In genomic region chr1:186507956-186508355, GRCm38 (mm10) we compare ENCODE assay signal across 17 mouse cellular contexts.
DNase-seq lines count a peak whose midpoint lies in the region; ATAC-seq and TF ChIP-seq lines count a peak whose summit lies in the region.
"Had no signal": no experiment of that assay in that cellular context is flagged by ENCODE, and none has a peak within 500 bp of the region (broad histone marks: within the 10 kb centered on the region; RNA-seq: fewer than 3 reads in every experiment).

No protein-coding gene starts in this region.

- no peak for ATAC-seq in heart, embryonic 11.5 days (replicated peaks; ENCODE audit: insufficient number of reproducible peaks, low FRiP score, low TSS enrichment)
- ATAC-seq in megakaryocyte, adult 5-6 weeks (ENCODE audit: poor library complexity, severe bottlenecking) = no peak
- no peak for ATAC-seq in limb, embryonic 14.5 days (ENCODE audit: low FRiP score, low read depth)
- ATAC-seq: forebrain, embryonic 15.5 days; hindbrain, embryonic 16.5 days had no signal

- no peak overlapping the region for H3K4me2 ChIP-seq in heart, embryonic 11.5 days
- no peak overlapping the region for H3K4me2 ChIP-seq in limb, embryonic 14.5 days (replicated peaks; ENCODE audit: low read depth, low read length, severe bottlenecking)
- H3K4me2 ChIP-seq: forebrain, embryonic 15.5 days had no signal

- no peaks in the 10 kb centered on the region for H3K27me3 ChIP-seq in heart, embryonic 11.5 days (ENCODE audit: control insufficient read depth, insufficient read depth, low read length)
- H3K27me3 ChIP-seq in megakaryocyte, embryonic 14.5 days (replicated peaks) = no peaks in the 10 kb centered on the region
- H3K27me3 ChIP-seq in limb, embryonic 14.5 days (ENCODE audit: control insufficient read depth, insufficient read depth, low read length) = no peaks in the 10 kb centered on the region
- H3K27me3 ChIP-seq: forebrain, embryonic 15.5 days had no signal

- H3K4me3 ChIP-seq in heart, embryonic 11.5 days (ENCODE audit: low read depth, low read length) = no peak overlapping the region
- peak overlapping the region; percentile 56 for H3K4me3 ChIP-seq in megakaryocyte, embryonic 14.5 days (replicated peaks)
- no peak overlapping the region for H3K4me3 ChIP-seq in limb, embryonic 14.5 days (replicated peaks; ENCODE audit: low read length)
- H3K4me3 ChIP-seq: forebrain, embryonic 15.5 days had no signal

- intact Hi-C loops in left cerebral cortex, postnatal 4 days (cut with DNase I) = no loop called here
- intact Hi-C loops in left cerebral cortex, postnatal 36 days (cut with DNase I) = no loop called here

- TF ChIP-seq POLR2A in limb, embryonic 14.5 days (IDR thresholded peaks at IDR 0.05; ENCODE audit: borderline replicate concordance, extremely low read depth, insufficient read depth, insufficient read length) = no peak

- no peak overlapping the region for H3K9ac ChIP-seq in heart, embryonic 11.5 days (ENCODE audit: low read depth, low read length)
- no peak overlapping the region for H3K9ac ChIP-seq in limb, embryonic 14.5 days (ENCODE audit: low read depth, low read length, severe bottlenecking)
- H3K9ac ChIP-seq: forebrain, embryonic 15.5 days had no signal

- no peaks in the 10 kb centered on the region for H3K9me3 ChIP-seq in heart, embryonic 11.5 days (replicated peaks; ENCODE audit: control insufficient read depth, low read length)
- H3K9me3 ChIP-seq in megakaryocyte, embryonic 14.5 days = peaks cover 35% of the 10 kb centered on the region
- H3K9me3 ChIP-seq in limb, embryonic 14.5 days (ENCODE audit: control insufficient read depth, low read length) = no peaks in the 10 kb centered on the region
- H3K9me3 ChIP-seq: forebrain, embryonic 15.5 days had no signal

- no peaks in the 10 kb centered on the region for H3K4me1 ChIP-seq in heart, embryonic 11.5 days (ENCODE audit: control insufficient read depth, insufficient read depth, low read length)
- H3K4me1 ChIP-seq in megakaryocyte, embryonic 14.5 days = no peaks in the 10 kb centered on the region
- peaks cover 17% of the 10 kb centered on the region for H3K4me1 ChIP-seq in limb, embryonic 14.5 days (ENCODE audit: control insufficient read depth, insufficient read depth, low read length)

- peak; percentile 4 to 13 for DNase-seq in heart, adult 9 months (ENCODE audit: low spot score in 2 of 2)
- DNase-seq in limb, embryonic 14.5 days (ENCODE audit: low spot score) = no peak
- DNase-seq in left cerebral cortex, postnatal 4 days = no peak
- no peak for DNase-seq in left cerebral cortex, postnatal 36 days (ENCODE audit: low spot score in 2 of 2)
- no peak for DNase-seq in thymus, postnatal 10 days (ENCODE audit: low spot score in 2 of 2)
- DNase-seq: B cell, adult 2 months; cerebellum, adult 18-20 months; gastrocnemius, postnatal 25 days; kidney, postnatal 14 days; thymus, adult 2 months had no signal

- no peaks in the 10 kb centered on the region for H3K36me3 ChIP-seq in heart, embryonic 11.5 days (ENCODE audit: control insufficient read depth, insufficient read depth, low read length)
- no peaks in the 10 kb centered on the region for H3K36me3 ChIP-seq in megakaryocyte, embryonic 14.5 days (replicated peaks; ENCODE audit: low read length)
- H3K36me3 ChIP-seq in limb, embryonic 14.5 days (ENCODE audit: control insufficient read depth, insufficient read depth, low read length) = no peaks in the 10 kb centered on the region
- H3K36me3 ChIP-seq: forebrain, embryonic 15.5 days; G1E had no signal

- H3K27ac ChIP-seq in heart, embryonic 11.5 days (ENCODE audit: low read depth, low read length) = no peak overlapping the region
- 0 out of 2 replicates have a peak overlapping the region, but pooled peaks have one; percentile 46 for H3K27ac ChIP-seq in limb, embryonic 14.5 days (replicated peaks; ENCODE audit: low read depth, low read length)
- H3K27ac ChIP-seq: forebrain, embryonic 15.5 days; macrophage had no signal

- WGBS in heart, embryonic 11.5 days (ENCODE audit: insufficient replicate concordance) = 55% methylated on average over 8 of the region's 8 CpGs
- 48% methylated on average over 8 of the region's 8 CpGs for WGBS in limb, embryonic 14.5 days

Comparison
In these comparisons a context has a peak if more than half of its experiments do, and no peak if none do; other contexts are left out.
1. DNase-seq: peak in heart, adult 9 months (2 of 2); none in limb, embryonic 14.5 days (single experiment), left cerebral cortex, postnatal 4 days (single experiment), left cerebral cortex, postnatal 36 days (0 of 2) and thymus, postnatal 10 days (0 of 2).